Mouse (Mus musculus): ENCODE data around the gene Cd5l.
"Not testable (repeated sequence)": the region's sequence is repeated elsewhere in the genome, so short reads cannot be mapped to it uniquely, and the experiment has no call there.

Cd5l gene

DNA sequence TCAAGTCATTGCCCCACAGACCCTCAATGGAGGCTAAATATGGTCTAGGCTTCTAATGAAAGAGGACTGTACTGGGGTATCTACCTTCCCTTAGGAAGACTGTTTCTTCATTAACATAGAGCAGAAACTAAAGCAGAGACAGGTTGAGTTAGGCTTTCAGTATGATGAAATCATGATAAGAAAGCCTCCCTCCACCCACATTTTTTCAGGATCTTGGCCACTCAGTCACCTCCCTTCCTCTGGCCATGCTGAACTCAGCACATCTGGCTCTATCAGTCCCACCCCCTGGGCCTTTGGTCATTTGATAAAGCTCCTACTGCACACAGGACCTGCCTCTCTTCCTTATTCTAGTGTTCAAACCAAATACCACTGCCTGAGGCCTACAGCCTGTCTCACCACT lies at the start of gene Cd5l:
TSS of gene Cd5l (plus strand) at position 301 of the 400 bp plus-strand sequence.
- DNase-seq, result no peak

DNA sequence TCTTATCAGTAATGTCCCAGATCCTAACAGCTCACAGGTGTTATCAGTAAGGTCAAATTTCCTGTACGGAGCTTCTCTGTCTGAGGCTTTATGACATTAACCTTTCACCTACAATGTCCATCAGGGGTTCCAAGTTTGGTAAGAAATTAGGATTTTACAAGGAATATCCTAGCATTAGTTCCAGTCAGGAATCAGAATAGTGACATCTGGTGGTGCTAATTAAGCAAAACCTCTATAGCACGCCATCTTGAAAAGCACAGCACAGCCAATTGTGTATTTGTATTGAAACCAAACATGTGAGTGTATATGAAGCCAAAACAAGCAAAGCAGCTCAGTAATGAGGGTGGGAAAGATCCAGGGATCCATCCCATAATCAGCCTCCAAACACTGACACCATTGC lies 47.8 kb upstream of the Cd5l start:
- DNase-seq, result no peak

DNA sequence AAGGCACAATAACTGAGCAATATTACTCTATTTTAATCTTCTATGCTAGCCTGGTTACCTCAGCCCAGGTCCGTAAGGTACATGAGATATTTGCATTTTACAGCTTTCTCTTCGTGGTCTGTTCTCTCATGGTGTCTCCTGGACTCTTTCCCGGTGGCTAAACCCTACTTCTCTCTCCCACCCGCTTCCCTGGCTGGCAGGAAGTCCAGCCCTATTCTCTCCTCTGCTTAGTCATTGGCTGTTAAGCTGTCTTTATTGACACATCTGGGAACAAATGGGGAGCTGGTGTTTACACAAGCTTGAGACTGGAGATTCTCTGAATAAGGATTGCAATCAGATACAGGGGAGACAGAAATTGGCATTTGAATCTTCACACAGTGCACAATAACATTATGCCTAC lies 35.1 kb upstream of the Cd5l start:
- DNase-seq, result no peak

DNA sequence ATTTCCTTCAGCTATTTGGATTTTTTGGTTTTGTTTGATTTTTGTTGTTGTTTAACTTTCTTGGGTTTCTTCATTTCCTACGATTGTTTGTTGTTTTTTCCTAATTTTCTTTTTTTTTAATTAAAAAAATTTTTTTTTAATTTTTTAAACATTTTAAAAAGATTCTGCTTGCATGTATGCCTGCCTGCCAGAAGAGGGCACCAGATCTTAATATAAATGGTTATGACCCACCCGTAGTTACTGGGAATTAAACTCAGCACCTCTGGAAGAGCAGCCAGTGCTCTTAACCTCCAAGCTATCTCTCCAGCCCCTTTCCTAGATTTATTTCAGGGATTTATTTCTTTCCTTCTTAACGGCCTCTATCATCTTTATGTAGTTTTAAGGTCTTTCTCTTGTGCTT lies 33.9 kb upstream of the Cd5l start:
- no peak for DNase-seq

DNA sequence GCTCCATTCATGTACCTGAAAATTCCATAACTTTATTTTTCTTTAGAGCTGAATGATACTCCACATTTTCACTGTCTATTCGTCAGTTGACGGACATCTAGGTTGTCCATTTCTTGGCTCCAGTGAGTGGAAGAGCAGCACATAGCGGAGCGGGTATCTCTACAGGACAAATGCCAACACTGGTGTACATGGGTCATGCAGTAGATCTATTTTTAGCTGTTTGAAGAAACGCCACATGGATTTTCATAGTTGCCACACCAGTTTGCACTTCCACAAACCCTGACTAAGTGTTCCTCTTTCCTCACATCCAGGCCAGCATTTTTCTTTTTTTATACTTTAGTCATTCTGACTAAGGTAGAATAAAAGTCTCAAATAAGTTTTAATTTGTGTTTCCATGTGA lies 19.8 kb upstream of the Cd5l start:
- no peak for DNase-seq

DNA sequence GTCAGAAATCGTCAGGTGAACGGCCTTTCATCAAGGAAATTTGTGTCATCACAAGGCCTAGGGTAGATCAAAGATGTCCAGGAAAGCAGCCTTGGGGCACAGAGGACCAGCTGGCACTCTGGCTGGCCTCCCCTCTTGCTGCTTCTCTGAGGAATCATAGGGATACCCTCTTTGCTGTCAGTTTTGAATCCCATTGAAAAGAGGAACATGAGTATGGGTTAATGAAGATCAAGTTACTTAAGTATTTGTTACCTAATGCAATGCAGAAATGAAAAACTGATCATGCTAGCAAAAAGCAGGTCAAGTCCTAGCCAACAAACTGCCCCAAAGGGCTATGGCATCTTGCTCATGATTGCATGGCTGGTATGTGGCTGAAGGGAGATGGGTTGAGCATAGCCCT lies 6.7 kb upstream of the Cd5l start:
- DNase-seq, result not testable (repeated sequence)

DNA sequence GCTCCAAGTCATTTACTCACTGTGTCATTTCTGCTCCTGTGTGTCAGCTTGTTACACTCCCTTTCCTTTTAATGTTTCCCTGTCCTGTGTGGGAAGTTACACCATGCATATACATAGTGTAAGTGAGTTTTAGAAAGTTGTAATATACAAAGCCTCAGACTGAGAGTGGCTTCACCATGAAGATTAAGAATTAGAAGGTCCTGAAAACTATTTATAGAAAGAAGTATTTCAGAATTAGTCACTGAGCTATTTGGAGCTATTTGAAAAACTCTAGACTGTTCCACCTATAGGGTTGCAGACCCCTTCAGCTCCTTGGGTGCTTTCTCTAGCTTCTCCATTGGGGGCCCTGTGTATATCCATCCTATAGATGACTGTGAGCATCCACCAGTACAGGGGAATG lies 1.5 kb downstream of the Cd5l start:
- no peak for DNase-seq

DNA sequence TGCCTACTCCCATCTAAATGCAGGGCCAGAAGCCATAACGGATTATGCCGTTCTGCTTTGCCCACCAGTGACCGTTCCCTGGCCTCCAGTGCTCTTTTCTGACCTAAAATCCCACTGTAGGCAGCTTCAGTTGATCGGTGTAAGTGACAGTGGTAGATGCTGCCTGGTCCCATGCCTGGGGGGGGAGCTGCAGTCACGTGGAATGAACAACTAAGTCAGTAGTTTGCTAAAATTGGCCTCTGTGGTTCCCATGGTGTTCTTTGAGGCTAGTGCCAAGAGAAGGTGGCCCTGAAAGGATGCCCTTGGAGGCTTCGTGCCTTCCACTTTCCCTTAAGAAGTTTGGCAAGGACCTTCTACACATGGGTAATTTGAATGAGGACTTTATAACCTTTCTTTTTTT lies 2.8 kb downstream of the Cd5l start:
- DNase-seq, result no peak

DNA sequence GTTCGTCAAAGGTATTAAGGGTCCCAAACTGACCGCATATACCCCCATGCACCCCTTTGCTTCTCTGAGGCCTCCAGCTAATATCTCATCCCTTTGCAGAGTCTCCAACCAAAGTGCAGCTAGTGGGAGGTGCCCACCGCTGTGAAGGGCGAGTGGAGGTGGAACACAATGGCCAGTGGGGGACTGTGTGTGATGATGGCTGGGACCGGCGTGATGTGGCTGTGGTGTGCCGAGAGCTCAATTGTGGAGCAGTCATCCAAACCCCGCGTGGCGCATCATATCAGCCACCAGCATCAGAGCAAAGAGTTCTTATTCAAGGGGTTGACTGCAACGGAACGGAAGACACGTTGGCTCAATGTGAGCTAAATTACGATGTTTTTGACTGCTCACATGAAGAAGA lies 8.0 kb downstream of the Cd5l start:
- no peak for DNase-seq

DNA sequence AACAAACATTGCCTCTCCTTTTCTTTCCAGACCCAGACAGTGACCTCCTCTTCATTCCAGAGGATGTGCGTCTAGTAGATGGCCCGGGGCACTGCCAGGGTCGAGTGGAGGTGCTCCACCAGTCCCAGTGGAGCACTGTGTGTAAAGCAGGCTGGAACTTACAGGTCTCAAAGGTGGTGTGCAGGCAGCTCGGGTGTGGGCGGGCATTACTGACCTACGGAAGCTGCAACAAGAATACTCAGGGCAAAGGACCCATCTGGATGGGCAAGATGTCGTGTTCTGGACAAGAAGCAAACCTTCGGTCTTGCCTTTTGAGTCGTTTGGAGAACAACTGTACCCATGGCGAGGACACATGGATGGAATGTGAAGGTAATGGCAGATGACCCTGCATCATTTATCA lies 9.8 kb downstream of the Cd5l start:
- no peak for DNase-seq

DNA sequence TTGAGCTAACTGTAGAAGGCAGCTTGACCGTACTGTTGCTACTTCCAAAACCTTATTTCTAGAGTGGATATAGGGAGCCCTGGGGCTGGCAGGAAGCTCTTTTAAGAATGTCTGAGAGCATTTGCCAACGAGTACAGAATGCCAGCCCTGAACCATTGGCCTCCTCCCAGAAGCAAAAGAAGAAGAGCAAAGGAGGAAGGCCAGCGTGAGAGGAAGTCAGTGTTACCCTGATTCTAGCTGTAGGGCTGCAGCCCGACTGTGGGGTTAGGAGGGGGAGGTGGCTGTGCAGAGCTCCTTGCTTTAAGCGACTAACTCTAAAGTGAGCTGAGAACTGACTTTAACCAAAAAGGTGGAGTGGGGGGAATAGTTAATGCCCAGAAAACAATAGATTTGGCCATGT lies 11.5 kb downstream of the Cd5l start:
- DNase-seq, result no peak

DNA sequence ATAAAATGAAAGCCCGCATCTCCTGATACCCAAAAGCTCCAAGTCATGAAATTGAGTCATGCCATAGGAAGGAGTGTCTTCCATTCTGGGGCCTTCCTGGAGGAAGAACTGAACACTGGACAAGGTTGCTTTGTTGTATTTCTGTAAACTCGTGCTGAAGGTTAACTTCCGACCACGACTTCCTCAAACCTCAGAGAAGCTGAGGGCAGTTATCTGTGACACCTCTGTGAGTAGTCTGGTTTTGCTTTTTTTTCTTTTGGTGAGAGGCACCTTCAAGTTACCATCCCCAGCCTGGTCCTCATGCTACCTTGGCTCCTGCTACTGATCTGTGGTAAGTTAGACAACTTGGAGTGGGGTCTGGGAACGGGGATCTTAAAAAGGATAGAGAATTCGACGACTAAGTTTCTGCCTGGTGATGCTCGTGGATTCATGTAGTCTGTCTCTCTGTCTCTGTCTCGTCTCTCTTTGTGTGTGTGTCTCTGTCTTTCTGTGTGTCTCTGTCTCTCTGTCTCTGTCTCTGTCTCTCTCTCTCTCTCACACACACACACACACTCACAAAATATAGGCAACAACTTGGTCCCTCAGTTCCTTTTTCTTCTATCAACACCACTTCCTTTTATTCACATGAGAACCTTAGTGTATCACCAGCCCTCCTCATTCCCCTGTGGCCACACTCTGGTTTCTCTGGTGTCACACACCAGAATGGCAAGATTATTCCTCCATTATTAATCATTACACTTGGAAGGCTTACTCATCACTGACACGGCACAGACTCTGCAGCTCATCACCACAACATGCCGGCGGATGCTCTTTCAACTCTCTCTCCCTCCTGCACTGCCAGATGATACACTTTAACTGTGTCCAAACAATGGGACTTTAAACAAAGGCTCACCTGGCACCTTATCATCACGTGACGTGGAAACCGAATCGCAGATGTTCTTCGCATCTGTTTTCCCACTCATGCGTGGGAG lies 18.8 kb downstream of the Cd5l start, which contains the start of gene Fcrl1:
TSS of gene Fcrl1 (plus strand) at position 193 of the 971 bp plus-strand sequence.
- no peak for DNase-seq

DNA sequence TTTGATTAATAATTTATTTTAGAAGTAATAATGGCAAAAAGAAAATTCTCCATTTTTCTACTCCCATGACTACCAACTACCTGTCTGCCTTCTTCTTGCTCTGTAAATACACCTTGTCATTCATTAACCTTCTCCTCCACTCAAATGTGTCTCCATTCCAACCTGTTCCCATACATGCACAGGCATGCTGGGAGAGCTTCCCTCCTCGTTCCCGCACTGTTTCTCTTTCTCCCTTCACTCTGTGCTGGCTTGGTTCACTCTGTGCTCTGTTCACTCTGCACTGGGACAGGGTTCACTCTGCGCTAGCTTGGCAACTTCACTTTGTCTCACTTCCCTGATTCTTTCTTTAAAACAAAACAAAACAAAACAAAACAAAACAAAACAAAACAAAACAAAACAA lies 19.5 kb downstream of the Cd5l start:
- DNase-seq, result no peak

DNA sequence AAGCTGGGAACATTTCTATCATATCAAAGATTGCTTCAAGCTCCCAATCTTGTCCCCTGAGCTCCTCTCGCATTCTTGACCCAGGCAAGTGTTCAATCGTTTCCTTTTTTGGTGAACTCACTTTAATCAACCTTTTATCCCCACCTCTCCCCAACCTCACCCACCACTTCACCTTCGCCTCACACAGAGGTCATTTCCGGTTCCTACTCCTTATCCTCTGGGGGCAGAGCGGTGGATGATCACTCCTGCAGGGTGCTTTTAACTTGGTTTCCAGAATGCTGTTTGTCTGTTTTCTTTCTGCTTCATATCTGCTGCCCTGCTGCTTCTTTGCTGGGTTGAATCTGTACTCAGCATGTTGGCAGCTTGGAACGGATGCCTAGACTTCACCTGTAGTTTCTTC lies 20.0 kb downstream of the Cd5l start:
- no peak for DNase-seq

DNA sequence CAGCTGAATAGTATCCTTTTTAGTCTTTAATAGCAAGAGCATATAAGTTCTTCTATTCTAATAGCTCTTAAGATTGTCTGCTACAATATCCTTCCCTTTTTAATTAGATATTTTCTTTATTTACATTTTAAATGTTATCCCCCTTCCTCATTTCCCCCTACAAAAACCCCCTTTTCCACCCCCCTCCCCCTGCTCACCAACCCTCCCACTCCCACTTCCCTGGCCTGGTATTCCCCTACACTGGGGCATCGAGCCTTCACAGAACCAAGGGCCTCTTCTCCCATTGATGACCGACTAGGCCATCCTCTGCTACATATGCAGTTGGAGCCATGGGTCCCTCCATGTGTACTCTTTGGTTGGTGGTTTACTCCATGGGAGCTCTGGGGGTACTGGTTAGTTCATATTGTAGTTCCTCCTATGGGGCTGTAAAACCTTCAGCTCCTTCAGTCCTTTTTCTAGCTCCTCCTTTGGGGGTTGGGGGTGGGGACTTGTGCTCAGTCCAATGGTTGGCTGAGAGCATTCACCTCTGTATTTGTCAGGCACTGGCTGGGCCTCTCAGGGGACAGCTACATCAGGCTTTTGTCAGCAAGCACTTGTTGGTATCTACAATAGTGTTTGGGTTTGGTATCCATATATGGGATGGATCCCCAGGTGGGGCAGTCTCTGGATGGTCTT lies 22.1 kb downstream of the Cd5l start:
- not testable (repeated sequence) for DNase-seq

DNA sequence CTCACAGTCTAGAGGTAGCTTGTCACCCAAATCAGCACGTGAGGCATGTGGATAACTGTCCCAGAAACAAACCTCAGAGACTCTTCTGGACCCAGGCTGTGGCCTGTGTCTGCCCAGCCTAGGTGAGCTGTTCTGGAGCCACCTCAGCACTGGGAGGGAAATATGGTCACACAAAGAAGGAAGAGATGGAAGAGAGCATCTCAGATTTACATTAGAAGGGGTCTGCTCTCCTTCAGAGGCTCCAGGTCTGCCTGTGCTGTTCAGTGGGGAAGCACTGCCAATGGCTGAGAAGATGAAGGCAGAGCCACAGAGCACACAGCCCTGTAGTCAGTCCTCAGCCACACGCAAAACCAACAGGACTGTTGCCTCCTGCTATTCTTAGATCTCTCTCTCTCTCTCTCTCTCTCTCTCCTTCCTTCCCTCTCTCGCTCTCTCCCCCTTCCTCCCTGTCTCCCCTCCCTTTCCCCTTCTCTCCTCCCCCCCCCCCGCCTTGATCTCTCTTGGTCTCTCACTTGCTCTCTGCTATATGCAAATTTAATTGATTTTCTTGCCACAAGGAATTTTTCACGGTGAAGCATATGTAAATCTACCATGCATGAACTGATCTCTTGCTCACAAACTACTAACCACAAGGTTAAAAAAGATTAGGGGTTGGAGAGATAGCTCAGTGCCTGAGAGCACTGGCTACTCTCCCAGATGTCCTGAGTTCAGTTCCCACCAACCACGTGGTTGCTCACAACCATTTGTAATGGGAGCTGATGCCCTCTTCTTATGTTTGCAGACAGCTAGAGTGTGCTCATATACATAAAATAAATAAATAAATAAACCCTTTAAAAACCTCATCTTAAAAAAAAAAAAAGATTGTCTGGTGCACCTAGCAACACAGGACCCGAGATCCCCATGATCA lies 24.4 kb downstream of the Cd5l start:
- no peak for DNase-seq

DNA sequence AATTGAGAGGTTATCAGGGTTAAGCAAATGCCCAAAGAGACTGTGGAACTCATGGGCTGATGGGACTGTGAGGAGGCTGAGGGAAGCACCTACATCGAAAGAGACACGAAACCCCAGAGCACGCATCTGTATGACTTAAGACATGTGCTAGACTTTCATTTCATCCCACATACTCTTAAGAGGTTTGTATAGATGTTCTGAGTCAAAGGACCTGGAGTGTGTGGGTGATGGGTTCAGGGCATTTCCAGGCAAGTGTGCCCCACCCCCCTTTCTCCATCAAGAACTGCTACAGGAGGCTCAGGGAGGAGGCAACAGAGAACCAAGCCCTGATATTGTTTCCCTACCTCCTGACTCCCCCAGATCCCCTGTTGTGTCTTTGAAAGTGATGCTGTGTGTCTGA lies 25.6 kb downstream of the Cd5l start:
- DNase-seq, result no peak

DNA sequence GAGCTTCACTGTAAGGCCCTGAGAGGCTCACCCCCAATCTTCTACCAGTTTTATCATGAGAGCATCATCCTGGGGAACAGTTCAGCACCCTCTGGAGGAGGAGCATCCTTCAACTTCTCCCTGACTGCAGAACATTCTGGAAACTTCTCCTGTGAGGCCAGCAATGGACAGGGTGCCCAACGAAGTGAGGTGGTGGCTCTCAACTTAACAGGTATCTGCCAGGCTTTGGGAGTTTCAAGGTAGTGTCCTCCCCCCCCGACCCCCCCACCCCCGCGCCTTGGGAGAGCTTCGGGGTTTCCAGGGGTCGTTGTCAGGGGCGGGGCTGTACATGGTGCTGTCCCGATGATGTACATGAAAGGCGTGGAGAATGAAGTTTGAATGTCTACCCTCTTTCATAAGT lies 27.4 kb downstream of the Cd5l start:
- no peak for DNase-seq

DNA sequence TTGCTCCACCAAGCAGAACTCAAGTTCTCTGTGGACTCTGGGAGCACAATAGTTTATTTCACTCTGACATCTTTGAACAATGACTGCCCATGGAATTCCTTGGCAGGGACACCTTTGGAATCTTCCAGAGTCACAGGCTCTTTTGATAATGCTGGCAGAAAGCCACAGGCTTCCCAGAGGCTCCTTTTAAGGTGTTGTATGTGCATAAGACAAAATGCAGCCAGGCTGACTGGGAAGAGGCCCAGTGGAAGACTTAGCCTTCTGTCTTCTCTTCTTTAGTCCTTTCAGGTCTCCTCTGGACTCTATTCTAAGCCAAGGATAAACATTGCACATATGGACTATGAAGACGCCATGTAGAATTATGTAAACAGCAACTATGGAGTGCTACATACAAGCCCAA lies 33.3 kb downstream of the Cd5l start:
- no peak for DNase-seq

DNA sequence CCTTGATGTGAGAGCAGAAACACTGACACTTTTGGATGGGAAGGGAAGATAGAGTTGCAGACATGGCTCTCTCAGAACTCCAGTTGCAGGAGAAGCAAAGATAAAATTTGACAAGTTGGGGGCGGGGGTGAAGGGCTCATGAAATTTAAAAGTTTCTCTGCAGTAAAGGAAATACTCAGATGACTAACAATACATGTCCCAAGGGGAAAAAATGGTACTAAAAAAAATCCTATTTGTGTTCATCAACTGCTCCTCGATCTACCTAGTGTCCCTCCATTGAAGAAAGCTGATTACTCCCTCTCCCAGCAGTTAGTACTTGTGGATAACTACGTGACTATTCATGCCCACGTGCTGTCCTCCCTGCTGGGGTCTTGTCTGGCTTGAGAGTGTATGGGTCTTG lies 41.1 kb downstream of the Cd5l start:
- no peak for DNase-seq

DNA sequence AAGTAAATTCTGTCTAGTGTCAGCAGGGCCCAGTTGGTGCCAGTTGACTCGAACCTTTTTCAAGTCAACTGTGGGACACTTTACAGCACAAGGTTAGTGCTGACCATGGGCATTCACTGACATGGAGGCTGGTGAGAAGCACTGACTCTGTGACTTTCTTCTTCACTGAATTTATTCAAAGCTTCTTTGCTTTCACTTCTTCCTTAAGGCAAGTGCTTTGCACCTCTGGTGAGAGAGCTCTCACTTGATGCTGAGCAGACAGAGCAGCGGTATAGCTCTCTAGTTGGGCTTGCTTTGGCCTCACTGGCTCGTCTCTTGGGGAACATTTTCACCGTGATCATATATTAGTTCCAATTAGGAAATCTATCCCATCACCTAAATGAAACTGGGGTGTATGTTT lies 42.2 kb downstream of the Cd5l start:
- DNase-seq, result no peak

DNA sequence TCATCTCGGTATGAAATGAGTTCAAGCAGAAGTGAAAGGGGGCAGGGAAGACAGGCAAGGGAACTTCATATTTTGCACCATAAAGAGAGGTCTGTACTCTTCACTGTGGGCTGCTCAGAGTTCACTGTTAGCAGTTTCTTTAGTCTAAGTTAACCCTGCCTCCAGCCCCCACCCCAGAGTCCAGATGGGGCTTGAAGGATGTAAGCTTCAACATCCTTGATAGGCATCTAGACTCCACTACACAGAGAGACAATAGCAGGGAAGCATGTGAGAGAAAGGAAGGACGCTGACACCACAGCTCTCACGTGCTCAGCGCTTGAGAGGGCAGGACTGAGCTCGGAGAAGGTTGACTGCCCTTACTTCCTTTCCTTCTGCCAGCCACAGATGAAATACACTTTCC lies 43.6 kb downstream of the Cd5l start:
- DNase-seq, result no peak

DNA sequence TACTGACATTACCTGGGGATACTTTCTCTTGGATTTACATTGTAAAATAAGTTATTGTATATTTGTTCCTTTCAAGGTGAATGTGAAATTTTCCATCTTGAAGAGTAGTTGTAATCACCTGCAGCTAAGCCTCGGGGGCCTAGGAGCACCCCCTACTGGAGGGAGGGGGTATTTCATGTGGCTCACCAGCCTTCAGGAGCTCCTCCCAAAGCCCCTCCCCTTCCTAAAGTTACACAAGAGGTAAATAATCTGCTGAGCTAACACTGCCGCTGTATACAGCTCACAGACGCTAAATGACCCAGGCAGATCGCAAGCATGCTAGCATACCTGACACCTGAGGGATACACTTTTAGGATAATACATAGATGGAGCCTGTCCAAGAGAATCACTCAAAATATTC lies 50.5 kb downstream of the Cd5l start:
- no peak for DNase-seq
